Mouse (Mus musculus): ENCODE data around the gene Lrrc10. TPM values are rescaled to one million over a fixed set of nuclear protein-coding genes. Genes with fewer than 3 reads are reported as not detected.
A peak's percentile ranks its signal among the peaks of the same experiment; 100 is the strongest.

The Lrrc10 gene
- polyA plus RNA-seq, 1 experiment from 2014 or later: not detected

DNA sequence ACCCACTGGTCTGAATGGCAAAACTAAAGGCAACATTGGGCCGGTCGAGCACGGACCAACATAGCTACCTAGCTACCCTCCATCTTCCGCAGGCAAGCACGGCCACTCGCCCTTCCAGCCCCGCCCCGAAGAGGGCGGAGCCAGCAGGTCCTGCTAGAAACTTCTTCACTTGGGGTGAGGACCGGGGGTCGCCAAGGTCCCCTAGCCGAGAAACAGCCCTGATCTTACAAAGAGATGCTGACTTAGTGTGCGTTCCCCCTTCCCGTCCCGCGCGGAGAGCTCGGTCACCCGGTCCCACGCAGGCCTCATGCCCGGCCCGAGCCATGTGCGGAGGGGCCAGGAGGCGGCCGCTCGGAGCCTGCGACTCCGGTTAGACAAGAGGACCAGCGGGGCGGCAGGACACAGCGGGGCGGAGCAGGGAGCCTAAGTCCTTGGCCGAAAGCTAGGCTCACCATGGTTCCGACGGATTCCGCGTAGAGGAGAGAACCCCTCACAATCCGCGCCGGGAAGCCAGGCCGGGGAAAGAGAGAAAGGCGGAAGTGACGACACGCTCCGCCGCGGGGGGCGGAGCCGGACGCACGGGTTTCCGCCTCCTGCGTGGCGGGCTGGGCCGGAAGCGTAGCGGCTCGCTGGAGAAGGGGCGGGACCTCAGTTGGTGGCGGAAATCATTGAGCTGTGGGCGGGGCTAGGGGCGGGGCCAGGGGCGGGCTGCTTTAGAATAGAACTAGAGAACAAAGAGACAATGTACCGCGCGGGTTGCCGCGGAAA is 18.3 kb downstream of the Lrrc10 start, which contains the start of gene Cct2:
Cct2 (minus strand) TSS at position 561 of the 768 bp plus-strand sequence.
- H3K9ac ChIP-seq (ENCODE audit: low read length): peak within 1 kb of the TSS; percentile 82
- no peaks in the 10 kb centered on the region for H3K27me3 ChIP-seq (ENCODE audit: control insufficient read depth, insufficient read depth, low read length)
- peak within 1 kb of the TSS; percentile 67 for H3K27ac ChIP-seq (ENCODE audit: low read depth, low read length)
- DNase-seq (ENCODE audit: low spot score) (peak; percentile 99), ATAC-seq (ENCODE audit: insufficient read depth, low FRiP score, low TSS enrichment) (peak; percentile 92)
- peaks cover 4% of the 10 kb centered on the region; the same call in 1 of the 2 replicates for H3K4me1 ChIP-seq (ENCODE audit: control insufficient read depth, insufficient read depth, low read length)
- no peaks in the 10 kb centered on the region for H3K9me3 ChIP-seq (ENCODE audit: control insufficient read depth, low read length)
- peak within 1 kb of the TSS; percentile 87 for H3K4me3 ChIP-seq (ENCODE audit: low read depth, low read length)
- peaks cover 15% of the 10 kb centered on the region for H3K36me3 ChIP-seq (ENCODE audit: control insufficient read depth, insufficient read depth, low read length)
- WGBS: under 1% methylated on average over 68 of the region's 68 CpGs
- peak within 1 kb of the TSS; percentile 95 for H3K4me2 ChIP-seq (ENCODE audit: low read depth)

DNA sequence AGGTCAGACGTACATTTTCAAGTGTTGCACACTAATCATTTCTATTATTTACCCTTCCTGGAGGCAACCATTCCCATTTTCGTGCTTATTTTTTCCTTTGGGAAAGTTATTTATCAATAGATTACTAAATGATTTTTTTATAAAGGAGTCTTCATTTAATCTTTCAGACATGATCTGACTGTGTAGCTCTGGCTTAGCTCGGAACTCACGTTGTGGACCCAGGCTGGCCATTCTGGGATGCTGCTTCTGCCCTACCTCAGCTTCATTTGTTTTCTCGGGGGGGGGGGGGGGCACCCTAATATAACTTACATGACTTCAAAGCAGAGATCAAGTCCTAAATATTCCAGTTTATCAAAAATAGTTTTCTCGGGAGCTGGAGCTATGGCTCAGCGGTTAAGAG is 18.9 kb downstream of the Lrrc10 start:
- Histone ChIP-seq H3K27ac (ENCODE audit: low read depth, low read length) (no peak overlapping the region), H3K4me1 (ENCODE audit: control insufficient read depth, insufficient read depth, low read length) (peaks cover 4% of the 10 kb centered on the region; the same call in 1 of the 2 replicates), H3K4me2 (ENCODE audit: low read depth) (peak overlapping the region; percentile 36), H3K9ac (ENCODE audit: low read length) (peak overlapping the region; percentile 42; the same call in 1 of the 2 replicates), H3K9me3 (ENCODE audit: control insufficient read depth, low read length) (no peaks in the 10 kb centered on the region), H3K27me3 (ENCODE audit: control insufficient read depth, insufficient read depth, low read length) (no peaks in the 10 kb centered on the region), H3K36me3 (ENCODE audit: control insufficient read depth, insufficient read depth, low read length) (peaks cover 11% of the 10 kb centered on the region), H3K4me3 (ENCODE audit: low read depth, low read length) (0 out of 2 replicates have a peak overlapping the region, but pooled peaks have one; percentile 12)
- peak; percentile 49; the same call in 1 of the 2 replicates for ATAC-seq (ENCODE audit: insufficient read depth, low FRiP score, low TSS enrichment)
- DNase-seq (ENCODE audit: low spot score): no peak
- WGBS: 12% methylated on average over 7 of the region's 7 CpGs

DNA sequence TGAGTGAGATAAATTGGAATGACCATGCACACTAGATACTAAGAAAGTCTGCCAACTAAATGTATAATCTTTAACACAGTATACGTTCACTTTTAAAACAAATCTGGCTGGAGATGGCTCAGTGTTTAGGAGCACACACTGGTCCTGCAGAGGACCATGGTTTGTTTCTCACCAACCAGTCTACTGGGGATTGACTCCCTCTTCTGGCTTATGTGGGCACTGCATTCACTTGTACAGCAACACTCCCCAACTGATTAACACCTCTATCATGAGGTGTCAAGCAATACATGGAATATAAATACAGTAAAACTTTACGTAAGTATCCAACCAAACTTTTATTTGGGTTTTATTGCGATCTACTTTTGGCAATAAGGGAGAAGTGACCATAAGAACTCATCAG is 24.0 kb downstream of the Lrrc10 start:
- ATAC-seq (ENCODE audit: insufficient read depth, low FRiP score, low TSS enrichment) (no peak), DNase-seq (ENCODE audit: low spot score) (no peak)
- Histone ChIP-seq H3K4me3 (ENCODE audit: low read depth, low read length) (no peak overlapping the region), H3K27me3 (ENCODE audit: control insufficient read depth, insufficient read depth, low read length) (no peaks in the 10 kb centered on the region), H3K36me3 (ENCODE audit: control insufficient read depth, insufficient read depth, low read length) (peaks cover 7% of the 10 kb centered on the region; the same call in 1 of the 2 replicates), H3K9me3 (ENCODE audit: control insufficient read depth, low read length) (no peaks in the 10 kb centered on the region), H3K4me1 (ENCODE audit: control insufficient read depth, insufficient read depth, low read length) (no peaks in the 10 kb centered on the region), H3K27ac (ENCODE audit: low read depth, low read length) (no peak overlapping the region), H3K4me2 (ENCODE audit: low read depth) (no peak overlapping the region), H3K9ac (ENCODE audit: low read length) (no peak overlapping the region)
- 95% methylated on average over 3 of the region's 3 CpGs for WGBS

DNA sequence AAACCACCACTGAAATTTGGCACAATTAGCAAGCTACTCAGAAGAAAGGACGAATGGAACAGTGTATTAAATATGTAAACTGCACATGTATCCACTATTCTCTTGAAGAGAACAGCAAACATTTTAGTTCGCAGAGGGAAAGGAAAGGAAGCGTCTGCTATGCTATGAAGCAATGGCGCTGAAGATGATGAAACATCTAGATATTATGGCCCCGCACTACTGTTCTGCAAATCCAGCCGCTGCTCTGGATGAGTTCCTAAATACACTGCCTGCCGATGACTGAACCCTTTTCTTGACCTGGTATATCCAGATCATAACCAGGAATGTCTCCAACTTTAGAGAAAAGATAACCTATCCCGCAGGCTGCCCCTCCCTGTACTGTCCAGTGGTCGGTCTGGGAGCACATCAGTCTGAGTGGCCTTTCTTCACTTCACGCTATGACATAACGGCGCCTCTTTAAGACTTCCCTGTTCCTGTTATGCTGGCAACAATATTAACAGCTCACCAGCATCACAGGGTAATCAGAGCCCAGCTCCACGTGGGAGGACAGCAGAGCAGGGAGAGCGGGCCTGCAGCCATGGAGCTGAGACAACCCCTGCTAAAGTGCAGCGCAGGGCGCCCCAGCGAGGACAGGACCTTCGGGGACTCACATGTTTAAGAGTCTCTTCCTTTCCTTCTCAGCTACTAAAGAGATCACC is 27.2 kb downstream of the Lrrc10 start:
- ATAC-seq (ENCODE audit: insufficient read depth, low FRiP score, low TSS enrichment) (no peak), DNase-seq (ENCODE audit: low spot score) (no peak)
- Histone ChIP-seq H3K27ac (ENCODE audit: low read depth, low read length) (no peak overlapping the region), H3K4me1 (ENCODE audit: control insufficient read depth, insufficient read depth, low read length) (no peaks in the 10 kb centered on the region), H3K27me3 (ENCODE audit: control insufficient read depth, insufficient read depth, low read length) (no peaks in the 10 kb centered on the region), H3K4me2 (ENCODE audit: low read depth) (no peak overlapping the region), H3K9me3 (ENCODE audit: control insufficient read depth, low read length) (no peaks in the 10 kb centered on the region), H3K4me3 (ENCODE audit: low read depth, low read length) (no peak overlapping the region), H3K9ac (ENCODE audit: low read length) (no peak overlapping the region), H3K36me3 (ENCODE audit: control insufficient read depth, insufficient read depth, low read length) (peaks cover 14% of the 10 kb centered on the region)
- 95% methylated on average over 18 of the region's 18 CpGs for WGBS

DNA sequence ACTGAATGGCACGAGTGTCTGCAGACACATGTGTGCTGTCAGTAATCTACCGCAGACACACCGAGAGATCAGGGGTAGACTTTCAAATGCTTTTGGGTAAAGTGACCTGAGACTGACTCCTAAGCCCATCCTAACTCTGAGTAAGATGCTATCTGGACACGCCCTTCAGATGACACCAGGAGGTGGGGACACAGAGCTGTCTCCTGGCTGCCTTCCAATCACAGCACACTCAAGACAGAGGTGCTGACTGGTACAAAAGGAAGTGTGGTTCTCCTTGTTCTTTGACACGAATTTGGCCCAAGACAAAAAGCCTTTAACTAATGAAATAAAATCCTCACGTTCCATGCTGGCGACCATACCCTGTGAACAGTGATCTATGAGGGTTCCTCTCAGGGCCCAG is 28.0 kb downstream of the Lrrc10 start:
- DNase-seq (ENCODE audit: low spot score) (no peak), ATAC-seq (ENCODE audit: insufficient read depth, low FRiP score, low TSS enrichment) (no peak)
- Histone ChIP-seq H3K4me2 (ENCODE audit: low read depth) (no peak overlapping the region), H3K9me3 (ENCODE audit: control insufficient read depth, low read length) (no peaks in the 10 kb centered on the region), H3K4me3 (ENCODE audit: low read depth, low read length) (no peak overlapping the region), H3K9ac (ENCODE audit: low read length) (no peak overlapping the region), H3K4me1 (ENCODE audit: control insufficient read depth, insufficient read depth, low read length) (no peaks in the 10 kb centered on the region), H3K36me3 (ENCODE audit: control insufficient read depth, insufficient read depth, low read length) (peaks cover 14% of the 10 kb centered on the region), H3K27ac (ENCODE audit: low read depth, low read length) (no peak overlapping the region), H3K27me3 (ENCODE audit: control insufficient read depth, insufficient read depth, low read length) (no peaks in the 10 kb centered on the region)
- 88% methylated on average over 7 of the region's 7 CpGs for WGBS

DNA sequence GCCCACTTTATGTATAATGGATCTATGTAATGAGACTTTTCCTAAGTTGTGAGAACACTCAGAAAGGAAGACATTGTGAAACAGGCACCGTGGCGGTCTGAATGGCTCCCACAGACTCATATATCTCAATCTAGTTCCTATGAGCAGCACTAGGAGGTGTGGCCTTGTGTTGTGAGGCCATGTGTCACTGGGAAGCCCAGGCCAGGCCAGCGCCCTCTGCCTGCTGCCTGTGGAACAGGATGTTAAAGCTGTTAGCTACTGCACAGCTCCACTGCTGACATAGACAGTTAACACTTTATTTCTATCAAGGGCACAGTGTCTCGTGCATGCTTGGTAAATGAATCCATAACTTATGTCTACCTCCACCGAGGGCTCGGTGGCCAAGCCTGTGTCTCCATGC is 33.1 kb downstream of the Lrrc10 start:
- no peaks in the 10 kb centered on the region for H3K27me3 ChIP-seq (ENCODE audit: control insufficient read depth, insufficient read depth, low read length)
- H3K4me3 ChIP-seq (ENCODE audit: low read depth, low read length): no peak overlapping the region
- no peak overlapping the region for H3K4me2 ChIP-seq (ENCODE audit: low read depth)
- no peaks in the 10 kb centered on the region for H3K9me3 ChIP-seq (ENCODE audit: control insufficient read depth, low read length)
- DNase-seq (ENCODE audit: low spot score) (peak; percentile 28), ATAC-seq (ENCODE audit: insufficient read depth, low FRiP score, low TSS enrichment) (no peak)
- H3K9ac ChIP-seq (ENCODE audit: low read length): no peak overlapping the region
- 75% methylated on average over 6 of the region's 6 CpGs for WGBS
- peaks cover 19% of the 10 kb centered on the region for H3K36me3 ChIP-seq (ENCODE audit: control insufficient read depth, insufficient read depth, low read length)
- H3K27ac ChIP-seq (ENCODE audit: low read depth, low read length): no peak overlapping the region
- no peaks in the 10 kb centered on the region for H3K4me1 ChIP-seq (ENCODE audit: control insufficient read depth, insufficient read depth, low read length)

DNA sequence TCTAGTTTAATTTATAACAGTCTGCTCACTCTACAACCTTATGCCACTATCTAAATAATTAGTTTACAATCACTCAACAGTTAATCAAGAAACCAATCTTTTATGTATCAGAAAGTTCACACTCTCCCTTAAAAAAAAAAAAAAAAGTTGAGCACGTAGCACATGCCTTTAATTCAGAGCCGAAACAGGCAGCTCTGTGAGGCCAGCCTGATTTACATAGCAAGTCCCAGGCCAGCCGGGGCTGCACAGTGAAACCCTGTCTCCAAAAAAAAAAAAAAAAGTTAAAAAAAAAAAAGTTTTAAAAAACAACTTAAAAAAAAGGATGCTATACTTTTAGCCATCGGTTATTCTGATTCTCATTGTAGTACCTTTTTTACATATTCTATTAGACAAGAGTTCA is 36.2 kb downstream of the Lrrc10 start:
- Histone ChIP-seq H3K4me2 (ENCODE audit: low read depth) (no peak overlapping the region), H3K4me1 (ENCODE audit: control insufficient read depth, insufficient read depth, low read length) (no peaks in the 10 kb centered on the region), H3K9ac (ENCODE audit: low read length) (no peak overlapping the region), H3K36me3 (ENCODE audit: control insufficient read depth, insufficient read depth, low read length) (peaks cover 11% of the 10 kb centered on the region), H3K9me3 (ENCODE audit: control insufficient read depth, low read length) (no peaks in the 10 kb centered on the region), H3K27ac (ENCODE audit: low read depth, low read length) (no peak overlapping the region), H3K4me3 (ENCODE audit: low read depth, low read length) (no peak overlapping the region), H3K27me3 (ENCODE audit: control insufficient read depth, insufficient read depth, low read length) (no peaks in the 10 kb centered on the region)
- no peak for ATAC-seq (ENCODE audit: insufficient read depth, low FRiP score, low TSS enrichment)
- DNase-seq (ENCODE audit: low spot score): no peak
- WGBS: 87% methylated on average over 4 of the region's 4 CpGs

DNA sequence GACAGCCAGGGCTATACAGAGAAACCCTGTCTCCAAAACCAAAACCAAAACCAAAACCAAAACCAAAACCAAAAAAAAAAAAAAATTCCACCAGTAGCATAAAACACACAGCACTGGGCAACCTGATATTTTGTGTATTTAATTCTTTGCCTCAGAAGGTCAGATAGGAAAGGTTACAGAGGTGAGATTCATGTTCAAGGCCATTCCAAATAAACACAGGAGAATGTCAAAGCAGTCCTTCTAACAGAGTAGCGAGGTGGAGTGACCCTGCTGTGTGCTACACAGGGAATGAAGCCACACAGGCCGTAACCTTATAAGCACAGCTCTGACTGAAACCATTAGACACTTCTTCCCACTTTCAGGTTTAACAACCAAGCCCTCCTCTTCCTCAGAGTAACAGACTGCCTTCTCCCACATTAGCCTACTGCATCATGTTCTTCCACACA is 36.8 kb downstream of the Lrrc10 start:
- H3K4me1 ChIP-seq (ENCODE audit: control insufficient read depth, insufficient read depth, low read length): no peaks in the 10 kb centered on the region
- no peaks in the 10 kb centered on the region for H3K9me3 ChIP-seq (ENCODE audit: control insufficient read depth, low read length)
- peaks cover 8% of the 10 kb centered on the region for H3K36me3 ChIP-seq (ENCODE audit: control insufficient read depth, insufficient read depth, low read length)
- H3K27ac ChIP-seq (ENCODE audit: low read depth, low read length): no peak overlapping the region
- no peak for DNase-seq (ENCODE audit: low spot score)
- H3K9ac ChIP-seq (ENCODE audit: low read length): no peak overlapping the region
- no peaks in the 10 kb centered on the region for H3K27me3 ChIP-seq (ENCODE audit: control insufficient read depth, insufficient read depth, low read length)
- H3K4me3 ChIP-seq (ENCODE audit: low read depth, low read length): no peak overlapping the region
- no peak for ATAC-seq (ENCODE audit: insufficient read depth, low FRiP score, low TSS enrichment)
- WGBS: 86% methylated on average over 2 of the region's 2 CpGs
- no peak overlapping the region for H3K4me2 ChIP-seq (ENCODE audit: low read depth)

All from neural tube, embryonic 11.5 days (tissue).